Mouse (Mus musculus): ENCODE results near the gene Atp5b. TPM values are rescaled to one million over a fixed set of nuclear protein-coding genes. Genes with fewer than 3 reads are reported as not detected.
A peak's percentile ranks its signal among the peaks of the same experiment; 100 is the strongest.

The Atp5b gene
- polyA plus RNA-seq, 1 experiment from 2014 or later, result 2,183 TPM

DNA sequence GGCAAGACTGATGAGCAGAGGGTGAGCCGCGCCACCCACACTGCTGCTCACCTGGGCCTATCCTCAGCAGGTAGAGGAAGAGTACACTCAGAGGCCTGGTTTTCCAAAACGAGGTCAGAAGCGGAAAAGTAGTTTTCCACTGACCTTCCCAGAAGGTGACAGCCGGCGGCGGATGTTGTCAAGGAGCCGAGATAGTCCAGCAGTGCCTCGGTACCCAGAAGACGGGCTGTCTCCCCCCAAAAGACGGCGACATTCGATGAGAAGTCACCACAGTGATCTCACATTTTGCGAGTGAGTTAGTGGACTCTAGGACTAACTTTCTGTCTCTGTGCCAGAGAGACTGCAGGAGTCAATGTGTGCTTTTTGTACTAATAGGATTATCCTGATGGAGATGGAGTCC lies 42.9 kb downstream of the Atp5b start:
- ATAC-seq (ENCODE audit: insufficient read depth) (no peak), DNase-seq (no peak)
- Histone ChIP-seq H3K36me3 (ENCODE audit: insufficient read depth) (peaks cover 95% of the 10 kb centered on the region), H3K4me2 (no peak overlapping the region), H3K4me1 (ENCODE audit: insufficient read depth) (no peaks in the 10 kb centered on the region), H3K4me3 (ENCODE audit: low read depth, low read length) (no peak overlapping the region), H3K9me3 (ENCODE audit: low read depth, low read length) (no peaks in the 10 kb centered on the region), H3K9ac (no peak overlapping the region), H3K27ac (ENCODE audit: low read depth) (no peak overlapping the region), H3K27me3 (ENCODE audit: insufficient read depth, low read length) (no peaks in the 10 kb centered on the region)
- no peak for TF ChIP-seq CTCF (IDR thresholded peaks at IDR 0.05; ENCODE audit: low read depth)
- WGBS, result 86% methylated on average over 14 of the region's 14 CpGs

DNA sequence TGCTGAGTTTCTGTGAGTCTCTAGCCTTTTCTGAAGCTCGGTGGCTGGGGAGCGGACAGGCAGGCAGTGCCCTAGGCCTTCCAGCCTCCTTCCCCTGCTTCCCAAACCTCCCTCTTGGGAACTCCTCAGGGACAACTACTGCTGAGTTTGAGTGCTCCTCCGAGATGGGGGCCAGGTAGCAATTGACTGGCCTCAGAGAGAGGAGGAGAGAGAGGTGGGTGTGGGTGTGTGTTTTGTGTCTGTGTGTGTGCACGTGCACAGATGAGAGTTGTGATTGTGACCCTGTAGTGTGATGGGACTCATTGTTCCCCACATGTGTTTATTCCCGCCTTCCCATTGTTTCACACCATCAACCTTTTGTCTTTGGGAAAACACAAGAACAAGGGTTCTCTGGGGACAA lies 44.4 kb downstream of the Atp5b start:
- no peak for ATAC-seq (ENCODE audit: insufficient read depth)
- Histone ChIP-seq H3K4me1 (ENCODE audit: insufficient read depth) (no peaks in the 10 kb centered on the region), H3K9me3 (ENCODE audit: low read depth, low read length) (no peaks in the 10 kb centered on the region), H3K27me3 (ENCODE audit: insufficient read depth, low read length) (no peaks in the 10 kb centered on the region), H3K9ac (no peak overlapping the region), H3K36me3 (ENCODE audit: insufficient read depth) (peaks cover 94% of the 10 kb centered on the region), H3K27ac (ENCODE audit: low read depth) (no peak overlapping the region), H3K4me2 (no peak overlapping the region), H3K4me3 (ENCODE audit: low read depth, low read length) (no peak overlapping the region)
- no peak for TF ChIP-seq CTCF (IDR thresholded peaks at IDR 0.05; ENCODE audit: low read depth)
- no peak for DNase-seq
- WGBS, result 84% methylated on average over 5 of the region's 5 CpGs

GRCm38 (mm10) chr10:128128143-128128542 lies 45.1 kb downstream of the Atp5b start:
- Histone ChIP-seq H3K4me1 (ENCODE audit: insufficient read depth) (no peaks in the 10 kb centered on the region), H3K27me3 (ENCODE audit: insufficient read depth, low read length) (no peaks in the 10 kb centered on the region), H3K4me2 (no peak overlapping the region), H3K27ac (ENCODE audit: low read depth) (no peak overlapping the region; the same call in 1 of the 2 replicates), H3K9me3 (ENCODE audit: low read depth, low read length) (no peaks in the 10 kb centered on the region), H3K36me3 (ENCODE audit: insufficient read depth) (peaks cover 92% of the 10 kb centered on the region), H3K4me3 (ENCODE audit: low read depth, low read length) (no peak overlapping the region), H3K9ac (no peak overlapping the region)
- ATAC-seq (ENCODE audit: insufficient read depth), result no peak
- TF ChIP-seq CTCF (IDR thresholded peaks at IDR 0.05; ENCODE audit: low read depth), result no peak
- 79% methylated on average over 8 of the region's 8 CpGs for WGBS
- no peak for DNase-seq

DNA sequence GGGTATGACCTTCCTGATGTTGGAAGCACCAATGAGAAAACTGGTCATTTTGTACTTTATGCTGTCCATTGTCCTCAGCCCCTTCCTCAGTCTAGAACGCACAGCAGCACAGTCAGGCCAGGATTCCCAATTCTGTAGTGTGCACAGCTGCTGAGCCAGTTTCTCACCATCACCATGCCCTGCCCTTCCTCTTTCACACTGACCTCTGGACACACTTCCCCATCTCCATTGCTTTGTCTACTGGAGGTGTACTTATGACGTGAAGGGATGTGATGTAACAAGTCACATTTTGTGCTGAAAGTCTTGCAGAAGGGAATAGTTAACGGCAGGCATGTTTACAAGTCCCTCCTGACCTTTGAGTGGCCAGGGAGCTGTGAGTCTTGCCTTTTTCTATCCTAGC lies 48.2 kb downstream of the Atp5b start:
- DNase-seq, result no peak
- Histone ChIP-seq H3K27me3 (ENCODE audit: insufficient read depth, low read length) (no peaks in the 10 kb centered on the region), H3K4me1 (ENCODE audit: insufficient read depth) (no peaks in the 10 kb centered on the region), H3K36me3 (ENCODE audit: insufficient read depth) (peaks cover 78% of the 10 kb centered on the region), H3K4me3 (ENCODE audit: low read depth, low read length) (no peak overlapping the region), H3K9ac (no peak overlapping the region), H3K9me3 (ENCODE audit: low read depth, low read length) (no peaks in the 10 kb centered on the region), H3K27ac (ENCODE audit: low read depth) (no peak overlapping the region), H3K4me2 (no peak overlapping the region)
- TF ChIP-seq CTCF (IDR thresholded peaks at IDR 0.05; ENCODE audit: low read depth), result no peak
- WGBS, result 56% methylated on average over 3 of the region's 3 CpGs
- ATAC-seq (ENCODE audit: insufficient read depth), result no peak

- H3K27me3 ChIP-seq (ENCODE audit: insufficient read depth, low read length), result no peaks in the 10 kb centered on the region
- H3K4me1 ChIP-seq (ENCODE audit: insufficient read depth), result no peaks in the 10 kb centered on the region
- H3K9ac ChIP-seq, result no peak overlapping the region
- ATAC-seq (ENCODE audit: insufficient read depth) (no peak), DNase-seq (no peak)
- peaks cover 72% of the 10 kb centered on the region for H3K36me3 ChIP-seq (ENCODE audit: insufficient read depth)
- no peak overlapping the region for H3K4me3 ChIP-seq (ENCODE audit: low read depth, low read length)
- H3K4me2 ChIP-seq, result no peak overlapping the region
- TF ChIP-seq CTCF (IDR thresholded peaks at IDR 0.05; ENCODE audit: low read depth), result no peak
- H3K27ac ChIP-seq (ENCODE audit: low read depth), result no peak overlapping the region
- H3K9me3 ChIP-seq (ENCODE audit: low read depth, low read length), result no peaks in the 10 kb centered on the region
These were observed 48.7 kb downstream of the Atp5b start for GRCm38 (mm10) chr10:128131812-128132211.

DNA sequence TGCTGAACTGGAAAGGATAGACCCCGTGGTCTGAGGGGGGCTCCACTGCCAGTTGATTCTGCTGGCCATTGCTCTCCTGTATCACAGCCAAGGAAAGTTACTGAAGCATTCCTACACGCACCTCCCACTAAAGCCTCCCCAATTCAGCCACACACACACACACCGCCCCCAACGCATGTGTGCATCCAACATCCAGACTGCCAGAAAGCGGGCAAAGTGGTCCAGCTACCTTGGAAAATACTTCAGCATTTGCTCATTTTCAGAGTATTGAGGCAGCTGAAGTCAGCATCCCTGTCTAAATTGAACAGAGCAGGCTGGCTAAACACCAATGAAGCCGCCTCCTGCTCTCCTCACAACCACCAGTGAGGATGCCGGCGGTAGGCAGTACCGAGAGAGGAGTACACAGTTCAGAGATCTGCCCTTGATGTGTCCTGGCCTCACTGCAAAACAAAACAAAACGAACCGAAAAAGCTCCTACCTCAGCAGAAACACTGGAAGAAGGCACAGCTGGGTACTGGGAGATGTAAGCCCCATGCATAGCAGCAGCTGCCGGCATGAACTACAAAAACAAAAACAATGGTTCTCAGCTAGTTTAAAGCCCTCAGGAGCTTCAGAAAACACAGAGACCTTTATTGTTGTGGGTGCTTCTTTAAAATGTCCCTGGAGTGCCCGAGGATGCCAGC lies 50.7 kb downstream of the Atp5b start:
- Histone ChIP-seq H3K27me3 (ENCODE audit: insufficient read depth, low read length) (no peaks in the 10 kb centered on the region), H3K9me3 (ENCODE audit: low read depth, low read length) (no peaks in the 10 kb centered on the region), H3K27ac (ENCODE audit: low read depth) (no peak overlapping the region), H3K4me3 (ENCODE audit: low read depth, low read length) (no peak overlapping the region), H3K36me3 (ENCODE audit: insufficient read depth) (peaks cover 70% of the 10 kb centered on the region), H3K4me1 (ENCODE audit: insufficient read depth) (no peaks in the 10 kb centered on the region), H3K4me2 (no peak overlapping the region), H3K9ac (no peak overlapping the region)
- WGBS, result 53% methylated on average over 13 of the region's 13 CpGs
- DNase-seq (no peak), ATAC-seq (ENCODE audit: insufficient read depth) (no peak)
- no peak for TF ChIP-seq CTCF (IDR thresholded peaks at IDR 0.05; ENCODE audit: low read depth)

DNA sequence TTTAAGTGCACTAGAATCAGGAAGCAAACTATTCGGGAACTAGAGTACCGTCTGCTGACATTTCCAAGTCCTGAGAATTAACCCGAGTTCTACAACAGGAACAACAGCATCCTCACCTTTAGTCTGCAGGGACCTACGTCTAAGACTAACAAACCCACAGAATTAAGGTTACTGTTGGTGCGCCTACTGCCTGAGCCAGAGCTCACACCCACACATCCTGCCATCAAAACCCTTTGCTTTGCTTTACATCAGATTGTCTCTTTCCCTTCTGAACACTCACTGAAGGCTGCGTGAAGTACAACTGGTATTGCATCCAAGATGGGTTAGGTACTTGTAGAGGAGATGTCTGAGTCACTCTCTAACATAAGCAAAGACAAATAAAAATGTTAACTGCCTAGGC lies 52.3 kb downstream of the Atp5b start:
- DNase-seq, result no peak
- Histone ChIP-seq H3K4me2 (no peak overlapping the region), H3K27ac (ENCODE audit: low read depth) (no peak overlapping the region), H3K9me3 (ENCODE audit: low read depth, low read length) (no peaks in the 10 kb centered on the region), H3K36me3 (ENCODE audit: insufficient read depth) (peaks cover 70% of the 10 kb centered on the region), H3K9ac (no peak overlapping the region), H3K27me3 (ENCODE audit: insufficient read depth, low read length) (no peaks in the 10 kb centered on the region), H3K4me3 (ENCODE audit: low read depth, low read length) (no peak overlapping the region), H3K4me1 (ENCODE audit: insufficient read depth) (no peaks in the 10 kb centered on the region)
- TF ChIP-seq CTCF (IDR thresholded peaks at IDR 0.05; ENCODE audit: low read depth), result no peak
- no peak for ATAC-seq (ENCODE audit: insufficient read depth)
- WGBS, result 82% methylated on average over 6 of the region's 6 CpGs

MicroRNAs within 50 kb of the gene (microRNA counts, 519-probe panel; counts per million panel counts)
- 30.5 counts per million for microRNA mmu-miR-677

Small RNA genes lying within 50 kb of the gene (microRNA-seq; reads per million reads assigned to microRNA genes)
- 11.2 reads per million, percentile 25 among the genes with 10 or more reads in this experiment for gene Mir677 (ENCODE audit: borderline number of aligned reads)

Other genes starting within 250 kb of the Atp5b start
- gene Rdh19, start 233.3 kb upstream of the Atp5b start, polyA plus RNA-seq (2014; fragmentation: Nextera tagmentation; extraction: Ambion mirVana), result not detected in 2 replicates
- not detected in 2 replicates for gene Rdh16f2, start 216.8 kb upstream of the Atp5b start, polyA plus RNA-seq (2014; fragmentation: Nextera tagmentation; extraction: Ambion mirVana)
- not detected in 2 replicates for gene Rdh7, start 194.5 kb upstream of the Atp5b start, polyA plus RNA-seq (2014; fragmentation: Nextera tagmentation; extraction: Ambion mirVana)
- not detected in 2 replicates for gene Sdr9c7, start 184.8 kb upstream of the Atp5b start, polyA plus RNA-seq (2014; fragmentation: Nextera tagmentation; extraction: Ambion mirVana)
- gene Hsd17b6, start 75.7 kb upstream of the Atp5b start, polyA plus RNA-seq (2014; fragmentation: Nextera tagmentation; extraction: Ambion mirVana), result not detected in 2 replicates
- gene Prim1, start 68.1 kb upstream of the Atp5b start, polyA plus RNA-seq (2014; fragmentation: Nextera tagmentation; extraction: Ambion mirVana), result 95.7 and 101 TPM in 2 replicates
- gene Naca, start 47.7 kb upstream of the Atp5b start, polyA plus RNA-seq (2014; fragmentation: Nextera tagmentation; extraction: Ambion mirVana), result 921 and 936 TPM in 2 replicates
- gene Ptges3, start 24.3 kb upstream of the Atp5b start, polyA plus RNA-seq (2014; fragmentation: Nextera tagmentation; extraction: Ambion mirVana), result 548 and 570 TPM in 2 replicates
- 23.9 and 26.2 TPM in 2 replicates for gene Baz2a, start 8.3 kb downstream of the Atp5b start, polyA plus RNA-seq (2014; fragmentation: Nextera tagmentation; extraction: Ambion mirVana)
- gene Rbms2, start 97.0 kb downstream of the Atp5b start, polyA plus RNA-seq (2014; fragmentation: Nextera tagmentation; extraction: Ambion mirVana), result 26.5 and 27.6 TPM in 2 replicates
- gene Gls2, start 111.2 kb downstream of the Atp5b start, polyA plus RNA-seq (2014; fragmentation: Nextera tagmentation; extraction: Ambion mirVana), result 1.8 and 2.3 TPM in 2 replicates
- 27.3 and 29.9 TPM in 2 replicates for gene Spryd4, start 128.5 kb downstream of the Atp5b start, polyA plus RNA-seq (2014; fragmentation: Nextera tagmentation; extraction: Ambion mirVana)
- gene Mip, start 142.6 kb downstream of the Atp5b start, polyA plus RNA-seq (2014; fragmentation: Nextera tagmentation; extraction: Ambion mirVana), result not detected in 2 replicates
- 70.2 and 71.5 TPM in 2 replicates for gene Timeless, start 148.8 kb downstream of the Atp5b start, polyA plus RNA-seq (2014; fragmentation: Nextera tagmentation; extraction: Ambion mirVana)
- 0.18 and 0.67 TPM in 2 replicates for gene Apon, start 170.8 kb downstream of the Atp5b start, polyA plus RNA-seq (2014; fragmentation: Nextera tagmentation; extraction: Ambion mirVana)
- not detected in 2 replicates for gene Apof, start 185.4 kb downstream of the Atp5b start, polyA plus RNA-seq (2014; fragmentation: Nextera tagmentation; extraction: Ambion mirVana)
- 13.1 and 13.8 TPM in 2 replicates for gene Stat2, start 187.3 kb downstream of the Atp5b start, polyA plus RNA-seq (2014; fragmentation: Nextera tagmentation; extraction: Ambion mirVana)
- 0.17 and 0.41 TPM in 2 replicates for gene Il23a, start 215.5 kb downstream of the Atp5b start, polyA plus RNA-seq (2014; fragmentation: Nextera tagmentation; extraction: Ambion mirVana)
- gene Pan2, start 220.1 kb downstream of the Atp5b start, polyA plus RNA-seq (2014; fragmentation: Nextera tagmentation; extraction: Ambion mirVana), result 33.4 and 36.2 TPM in 2 replicates
- gene Cnpy2, start 239.2 kb downstream of the Atp5b start, polyA plus RNA-seq (2014; fragmentation: Nextera tagmentation; extraction: Ambion mirVana), result 317 and 336 TPM in 2 replicates